Mouse (Mus musculus) heart, embryonic 11.5 days (tissue): Measurements from ENCODE around the gene Plb1. TPM values are rescaled to one million over a fixed set of nuclear protein-coding genes. Genes with fewer than 3 reads are reported as not detected.

Experiments
- ATAC-seq: fragments of 200-750 bp; cut with Nextera tagmentation; replicated peaks from 2 replicates; pipeline ENCODE4 v1.8.0; 2017; ENCODE audit warnings: moderate library complexity; ENCODE audit not compliant: insufficient number of reproducible peaks, low FRiP score, low TSS enrichment
- H3K27ac ChIP-seq: fragments of 300-500 bp; sonication (generic); 2 replicates; pipeline ENCODE4 v1.5.1; 2014; ENCODE audit warnings: mild to moderate bottlenecking, low read depth, low read length
- H3K27me3 ChIP-seq: fragments of 300-500 bp; sonication (generic); 2 replicates; pipeline ENCODE4 v1.6.1; 2014; ENCODE audit warnings: mild to moderate bottlenecking, low read length, mixed read lengths; ENCODE audit not compliant: control insufficient read depth, insufficient read depth
- H3K36me3 ChIP-seq: fragments of 300-500 bp; sonication (generic); 2 replicates; pipeline ENCODE4 v1.6.1; 2014; ENCODE audit warnings: mild to moderate bottlenecking, low read length, moderate library complexity, mixed read lengths; ENCODE audit not compliant: control insufficient read depth, insufficient read depth
- H3K4me1 ChIP-seq: fragments of 300-500 bp; sonication (generic); 2 replicates; pipeline ENCODE4 v1.6.1; 2014; ENCODE audit warnings: low read length; ENCODE audit not compliant: control insufficient read depth, insufficient read depth
- H3K4me2 ChIP-seq: fragments of 300-500 bp; sonication (generic); 2 replicates; pipeline ENCODE4 v1.6.1; 2014; ENCODE audit warnings: mild to moderate bottlenecking, moderate library complexity
- H3K4me3 ChIP-seq: fragments of 300-500 bp; sonication (generic); 2 replicates; pipeline ENCODE4 v1.5.1; 2014; ENCODE audit warnings: low read depth, low read length
- H3K9ac ChIP-seq: fragments of 300-500 bp; sonication (generic); 2 replicates; pipeline ENCODE4 v1.6.1; 2014; ENCODE audit warnings: mild to moderate bottlenecking, low read depth, low read length, moderate library complexity
- H3K9me3 ChIP-seq: fragments of 300-500 bp; sonication (generic); replicated peaks from 2 replicates; pipeline ENCODE4 v1.6.1; 2016; ENCODE audit warnings: low read length; ENCODE audit not compliant: control insufficient read depth
- WGBS: fragments of 180-500 bp; shearing (Covaris S2); extraction: QIAGEN DNeasy Blood & Tissue Kit; methylation state at CpG from one replicate; pipeline ENCODE4 v1.1.7; 2014; ENCODE audit not compliant: insufficient replicate concordance; 5-methylcytosine and 5-hydroxymethylcytosine counted together
- polyA plus RNA-seq: library from polyadenylated mRNA; unstranded; fragments of >200 nt; fragmentation: Nextera tagmentation; extraction: Ambion mirVana; gene quantifications from 2 replicates; pipeline ENCODE4 v1.2.1, GENCODE M21; 2014

The Plb1 gene
- polyA plus RNA-seq, 1 experiment from 2014 or later = 1.4 TPM

GRCm38 (mm10) chr5:32302991-32303921 is 70.7 kb downstream of the Plb1 start:
- H3K27ac ChIP-seq = no peak overlapping the region
- H3K27me3 ChIP-seq = no peaks in the 10 kb centered on the region
- no peaks in the 10 kb centered on the region for H3K36me3 ChIP-seq
- ATAC-seq = peak; percentile 73; the same call in 1 of the 2 replicates
- H3K9me3 ChIP-seq = no peaks in the 10 kb centered on the region
- peak overlapping the region; percentile 60 for H3K4me2 ChIP-seq
- peaks cover 7% of the 10 kb centered on the region; the same call in 1 of the 2 replicates for H3K4me1 ChIP-seq
- H3K4me3 ChIP-seq = peak overlapping the region; percentile 23; the same call in 1 of the 2 replicates
- 0 out of 2 replicates have a peak overlapping the region, but pooled peaks have one; percentile 24 for H3K9ac ChIP-seq
- WGBS = 12% methylated on average over 23 of the region's 23 CpGs

DNA sequence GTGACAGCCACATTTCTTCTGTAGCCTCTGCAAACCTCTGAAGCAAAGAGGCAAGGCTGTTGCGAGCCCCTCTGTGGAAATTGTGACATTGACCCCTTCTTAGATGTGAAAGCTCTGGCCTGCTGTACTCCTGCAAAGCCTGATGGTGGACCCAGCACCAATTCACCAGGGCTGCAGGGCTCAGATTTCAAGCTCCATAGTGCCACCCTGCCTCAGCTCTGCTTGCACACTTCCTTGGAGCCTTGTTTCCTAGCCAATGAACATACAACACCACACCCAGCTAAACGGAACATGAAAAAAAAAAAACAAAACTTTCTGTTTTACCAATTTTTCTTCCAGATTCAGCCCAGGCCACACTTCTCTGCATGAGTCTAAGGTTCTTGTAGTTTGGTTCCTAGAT is 74.6 kb downstream of the Plb1 start:
- ATAC-seq = no peak
- H3K4me3 ChIP-seq = no peak overlapping the region
- no peaks in the 10 kb centered on the region for H3K36me3 ChIP-seq
- no peak overlapping the region for H3K4me2 ChIP-seq
- no peaks in the 10 kb centered on the region for H3K9me3 ChIP-seq
- H3K4me1 ChIP-seq = peaks cover 7% of the 10 kb centered on the region; the same call in 1 of the 2 replicates
- no peak overlapping the region for H3K27ac ChIP-seq
- 58% methylated on average over 2 of the region's 2 CpGs for WGBS
- no peaks in the 10 kb centered on the region for H3K27me3 ChIP-seq
- no peak overlapping the region for H3K9ac ChIP-seq

DNA sequence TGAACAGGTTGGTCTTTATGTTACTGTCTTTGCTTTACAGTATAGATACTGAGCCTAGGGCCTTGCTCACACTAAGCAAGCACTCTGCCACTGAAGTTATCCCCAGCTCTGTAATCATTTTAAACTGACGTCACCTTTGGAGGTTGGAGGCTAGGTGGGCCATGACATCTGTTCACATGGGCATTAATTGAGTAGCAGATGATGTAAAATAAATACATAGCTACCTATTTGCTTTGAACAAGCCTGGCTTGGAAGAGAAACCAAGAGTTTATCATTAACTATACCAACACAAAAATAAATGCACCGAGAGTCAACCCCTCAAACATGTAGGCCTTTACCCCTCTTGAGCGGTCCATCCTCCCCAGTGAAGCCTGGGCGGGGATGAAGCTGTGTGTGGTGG is 76.1 kb downstream of the Plb1 start:
- Histone ChIP-seq H3K27ac (no peak overlapping the region), H3K4me2 (no peak overlapping the region), H3K36me3 (no peaks in the 10 kb centered on the region), H3K27me3 (no peaks in the 10 kb centered on the region), H3K4me3 (no peak overlapping the region), H3K9me3 (no peaks in the 10 kb centered on the region), H3K9ac (no peak overlapping the region), H3K4me1 (peaks cover 7% of the 10 kb centered on the region; the same call in 1 of the 2 replicates)
- WGBS = 83% methylated on average over 4 of the region's 4 CpGs
- no peak for ATAC-seq

DNA sequence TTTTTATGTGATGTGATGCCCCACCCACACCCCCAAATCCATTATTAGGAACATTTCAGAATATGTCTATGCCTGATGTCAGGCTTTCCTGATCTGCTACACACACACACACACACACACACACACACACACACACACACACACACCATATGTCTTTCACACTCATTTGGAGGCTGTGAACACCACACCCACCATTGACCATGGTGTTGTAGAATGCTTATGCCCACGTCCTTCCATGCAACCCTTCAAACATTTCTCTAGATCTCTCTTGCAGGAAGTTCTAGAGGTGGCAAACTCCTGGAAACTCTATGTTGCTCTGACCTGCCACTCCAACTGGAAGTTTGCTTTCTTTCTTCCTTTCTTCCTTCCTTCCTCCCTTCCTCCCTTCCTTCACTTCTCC is 77.2 kb downstream of the Plb1 start:
- no peak overlapping the region for H3K4me2 ChIP-seq
- H3K27ac ChIP-seq = no peak overlapping the region
- no peak for ATAC-seq
- 71% methylated on average over 1 of the region's 1 CpGs for WGBS
- peaks cover 8% of the 10 kb centered on the region; the same call in 1 of the 2 replicates for H3K4me1 ChIP-seq
- H3K9me3 ChIP-seq = no peaks in the 10 kb centered on the region
- H3K27me3 ChIP-seq = no peaks in the 10 kb centered on the region
- no peak overlapping the region for H3K4me3 ChIP-seq
- no peaks in the 10 kb centered on the region for H3K36me3 ChIP-seq
- H3K9ac ChIP-seq = no peak overlapping the region

DNA sequence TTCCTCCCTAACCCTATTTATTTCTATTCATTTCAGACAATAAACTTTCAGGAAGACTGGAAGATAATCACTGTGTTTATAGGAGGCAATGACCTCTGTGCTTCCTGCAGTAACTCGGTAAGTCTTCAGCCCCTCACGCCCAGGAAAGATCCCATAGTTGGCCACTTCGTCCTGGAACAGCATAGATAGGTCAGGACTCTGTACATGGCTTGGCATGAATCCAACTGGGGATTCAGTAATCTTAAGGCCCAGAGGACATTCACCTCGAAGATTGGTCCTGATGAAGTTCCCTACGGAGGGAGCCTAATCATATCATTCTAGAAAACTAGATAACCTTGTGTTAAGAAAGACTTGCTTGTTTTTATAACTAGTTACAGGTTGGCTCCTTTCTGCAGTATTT is 78.3 kb downstream of the Plb1 start:
- ATAC-seq = no peak
- no peak overlapping the region for H3K4me3 ChIP-seq

GRCm38 (mm10) chr5:32311589-32312166 is 79.2 kb downstream of the Plb1 start:
- Histone ChIP-seq H3K9ac (no peak overlapping the region), H3K9me3 (no peaks in the 10 kb centered on the region), H3K4me3 (no peak overlapping the region), H3K27me3 (no peaks in the 10 kb centered on the region), H3K36me3 (no peaks in the 10 kb centered on the region), H3K4me2 (no peak overlapping the region), H3K27ac (no peak overlapping the region), H3K4me1 (peaks cover 7% of the 10 kb centered on the region; the same call in 1 of the 2 replicates)
- WGBS = 50% methylated on average over 3 of the region's 3 CpGs
- ATAC-seq = no peak

More for the DNA sequence above, 78.3 kb downstream of the Plb1 start:
- Histone ChIP-seq H3K36me3 (no peaks in the 10 kb centered on the region), H3K27me3 (no peaks in the 10 kb centered on the region), H3K27ac (no peak overlapping the region), H3K9ac (no peak overlapping the region), H3K4me1 (peaks cover 10% of the 10 kb centered on the region; the same call in 1 of the 2 replicates), H3K4me2 (no peak overlapping the region), H3K9me3 (no peaks in the 10 kb centered on the region)
- 53% methylated on average over 5 of the region's 5 CpGs for WGBS

DNA sequence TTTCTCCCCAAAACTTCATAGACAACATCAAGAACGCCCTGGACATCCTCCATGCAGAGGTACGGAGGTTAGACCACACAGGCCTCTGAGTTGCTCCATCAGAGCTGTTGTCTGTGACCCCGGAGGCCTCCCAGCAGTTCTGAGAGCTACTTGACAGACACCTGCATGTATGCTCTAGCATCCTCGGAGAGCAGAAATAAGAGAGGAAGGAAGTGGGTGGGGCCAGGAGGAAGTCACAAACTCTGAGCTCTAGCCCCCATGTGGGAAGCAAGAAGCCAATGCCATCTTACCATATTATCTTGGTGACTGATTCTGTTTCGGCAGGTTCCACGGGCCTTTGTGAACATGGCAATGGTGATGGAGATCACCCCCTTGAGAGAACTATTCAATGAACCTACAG is 81.2 kb downstream of the Plb1 start:
- no peak overlapping the region for H3K27ac ChIP-seq
- ATAC-seq = no peak
- WGBS = 68% methylated on average over 6 of the region's 6 CpGs
- no peak overlapping the region for H3K4me3 ChIP-seq
- no peak overlapping the region for H3K4me2 ChIP-seq
- 0 out of 2 replicates have a peak, but pooled peaks cover 3% of the 10 kb centered on the region for H3K4me1 ChIP-seq
- no peaks in the 10 kb centered on the region for H3K27me3 ChIP-seq
- no peaks in the 10 kb centered on the region for H3K9me3 ChIP-seq
- H3K9ac ChIP-seq = no peak overlapping the region
- H3K36me3 ChIP-seq = no peaks in the 10 kb centered on the region

- WGBS = 38% methylated on average over 2 of the region's 2 CpGs
- Histone ChIP-seq H3K4me1 (0 out of 2 replicates have a peak, but pooled peaks cover 3% of the 10 kb centered on the region), H3K4me2 (no peak overlapping the region), H3K9ac (no peak overlapping the region), H3K9me3 (no peaks in the 10 kb centered on the region), H3K27ac (no peak overlapping the region), H3K4me3 (no peak overlapping the region), H3K36me3 (no peaks in the 10 kb centered on the region), H3K27me3 (no peaks in the 10 kb centered on the region)
- ATAC-seq = no peak
Measured at GRCm38 (mm10) chr5:32314731-32315130, 82.2 kb downstream of the Plb1 start.
